ENCODE assay signal across 25 mouse cellular contexts in genomic region chr3:52724354-52724753, GRCm38 (mm10).
"Had no signal": no experiment of that assay in that cellular context is flagged by ENCODE, and none has a peak within 500 bp of the region (broad histone marks: within the 10 kb centered on the region; RNA-seq: fewer than 3 reads in every experiment).

No protein-coding gene starts in this region.

- H3K36me3 ChIP-seq: embryonic facial prominence, embryonic 10.5 days; embryonic facial prominence, embryonic 12.5 days; embryonic facial prominence, embryonic 13.5 days; embryonic facial prominence, embryonic 15.5 days; forebrain, embryonic 10.5 days; forebrain, embryonic 12.5 days; forebrain, embryonic 15.5 days had no signal

- DNase-seq: cerebellum, adult 2 months; cerebellum, adult 8-10 months; cerebellum, adult 9-10 months; cerebellum, adult 9-11 months; cerebellum, postnatal 10 days; cerebellum, postnatal 14 days; cerebellum, postnatal 25 days; cerebellum, postnatal 36 days; embryo, embryonic 11 days; forebrain, postnatal 0 days; gastrocnemius, adult 2 months; gastrocnemius, postnatal 10 days; gastrocnemius, postnatal 14 days; gastrocnemius, postnatal 25 days; gastrocnemius, postnatal 36 days; heart, adult 2 months had no signal

- H3K9ac ChIP-seq: embryonic facial prominence, embryonic 12.5 days; embryonic facial prominence, embryonic 13.5 days; embryonic facial prominence, embryonic 15.5 days; forebrain, embryonic 12.5 days; forebrain, embryonic 13.5 days; forebrain, embryonic 15.5 days; forebrain, postnatal 0 days had no signal

- H3K27ac ChIP-seq: embryonic facial prominence, embryonic 10.5 days; embryonic facial prominence, embryonic 12.5 days; embryonic facial prominence, embryonic 13.5 days; embryonic facial prominence, embryonic 15.5 days; forebrain, embryonic 10.5 days; forebrain, embryonic 12.5 days; forebrain, embryonic 13.5 days; forebrain, embryonic 15.5 days; gastrocnemius, adult 2 months; heart, adult 2 months had no signal

- H3K9me3 ChIP-seq: embryonic facial prominence, embryonic 10.5 days; embryonic facial prominence, embryonic 12.5 days; embryonic facial prominence, embryonic 13.5 days; embryonic facial prominence, embryonic 15.5 days; forebrain, embryonic 10.5 days; forebrain, embryonic 12.5 days; forebrain, embryonic 13.5 days; forebrain, embryonic 15.5 days had no signal

- H3K4me3 ChIP-seq: embryonic facial prominence, embryonic 10.5 days; embryonic facial prominence, embryonic 12.5 days; embryonic facial prominence, embryonic 13.5 days; embryonic facial prominence, embryonic 15.5 days; erythroblast, embryonic 14.5 days; forebrain, embryonic 10.5 days; forebrain, embryonic 12.5 days; forebrain, embryonic 13.5 days; forebrain, embryonic 15.5 days; gastrocnemius, adult 2 months; heart, adult 2 months had no signal

- H3K4me1 ChIP-seq: embryonic facial prominence, embryonic 12.5 days; embryonic facial prominence, embryonic 13.5 days; embryonic facial prominence, embryonic 15.5 days; forebrain, embryonic 10.5 days; forebrain, embryonic 12.5 days; forebrain, embryonic 13.5 days; forebrain, embryonic 15.5 days had no signal

- H3K27me3 ChIP-seq: embryonic facial prominence, embryonic 12.5 days; embryonic facial prominence, embryonic 13.5 days; embryonic facial prominence, embryonic 15.5 days; forebrain, embryonic 12.5 days; forebrain, embryonic 13.5 days; forebrain, embryonic 15.5 days had no signal
